Mouse (Mus musculus): ENCODE measurements at regions not wholly inside any gene's neighbourhood (a gene's known extent, or its start where the extent isn't known, plus 50 kb on each side); places are given as distances from the start of the nearest gene placed in this dataset.

DNA sequence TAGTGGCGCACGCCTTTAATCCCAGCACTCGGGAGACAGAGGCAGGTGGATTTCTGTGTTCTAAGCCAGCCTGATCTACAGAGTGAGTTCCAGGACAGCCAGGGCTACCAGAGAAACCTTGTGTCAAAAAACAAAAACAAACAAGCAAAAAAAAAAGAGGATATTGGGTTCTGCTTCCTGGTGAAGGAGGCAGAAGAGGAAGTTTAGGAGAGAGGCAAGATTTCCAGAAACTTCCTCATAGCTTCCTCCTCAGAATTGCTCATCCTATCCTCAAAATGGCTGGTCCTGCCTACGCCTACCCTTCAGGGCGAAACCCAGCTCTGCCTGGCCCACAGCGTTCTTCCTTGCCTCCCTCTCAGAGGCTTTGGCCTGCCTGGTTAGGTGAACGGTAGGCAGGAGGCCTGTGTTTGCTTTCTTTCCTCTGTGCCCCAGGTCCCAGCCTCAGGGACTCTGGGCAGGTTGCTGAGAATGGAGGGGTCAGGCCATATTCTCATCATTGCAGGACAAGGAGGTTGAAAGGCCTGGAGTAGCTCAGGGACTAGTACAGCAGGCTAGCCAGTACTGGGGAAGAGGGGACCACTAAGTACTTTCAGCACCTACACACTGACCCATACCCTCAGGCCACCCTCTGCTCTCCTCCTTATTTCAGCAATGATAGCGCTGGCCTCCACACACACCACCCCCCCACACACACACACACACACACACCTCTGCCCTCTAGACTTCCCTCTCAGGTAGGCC, 79.6 kb downstream of the Zfp36l2 start:
- DNase-seq: no peak

DNA sequence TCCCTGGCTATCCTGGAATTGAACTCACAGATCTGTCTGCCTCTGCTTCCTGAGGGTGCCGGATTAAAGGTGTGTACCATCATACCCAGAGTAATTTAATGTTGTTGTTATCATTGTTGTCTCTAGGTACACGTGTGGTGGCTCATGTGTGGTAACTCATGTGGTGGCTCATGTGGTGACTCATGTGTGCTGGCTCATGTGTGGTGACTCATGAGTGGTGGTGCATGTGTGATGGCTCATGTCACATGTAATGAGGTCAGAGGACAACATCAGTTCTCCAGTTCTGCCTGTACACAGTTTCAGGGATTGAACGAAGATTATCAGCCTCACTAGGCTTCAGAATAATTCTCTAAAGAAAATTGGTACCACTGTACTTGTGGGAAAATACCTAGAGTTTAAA, 80.2 kb downstream of the Zfp36l2 start:
- no peak for DNase-seq

DNA sequence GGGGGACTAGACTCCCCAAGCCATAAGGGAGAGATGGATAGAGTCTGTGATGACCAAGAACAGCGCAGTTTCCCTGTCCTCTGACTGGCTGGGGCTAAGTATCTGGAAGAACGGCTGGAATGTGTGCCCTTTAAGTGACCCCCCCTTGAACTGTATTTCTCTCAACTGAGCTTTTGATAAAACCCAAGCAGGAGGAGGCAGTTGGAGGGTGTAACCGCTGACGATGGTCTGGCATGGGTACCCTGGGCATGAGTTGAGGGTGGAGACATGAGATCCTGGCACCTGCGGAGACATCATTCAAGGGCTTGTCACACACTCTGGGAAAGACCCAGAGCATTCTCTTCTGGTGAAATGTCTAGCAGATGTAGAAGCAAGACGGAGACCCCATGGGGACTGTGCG, 83.5 kb downstream of the Zfp36l2 start:
- DNase-seq: no peak

DNA sequence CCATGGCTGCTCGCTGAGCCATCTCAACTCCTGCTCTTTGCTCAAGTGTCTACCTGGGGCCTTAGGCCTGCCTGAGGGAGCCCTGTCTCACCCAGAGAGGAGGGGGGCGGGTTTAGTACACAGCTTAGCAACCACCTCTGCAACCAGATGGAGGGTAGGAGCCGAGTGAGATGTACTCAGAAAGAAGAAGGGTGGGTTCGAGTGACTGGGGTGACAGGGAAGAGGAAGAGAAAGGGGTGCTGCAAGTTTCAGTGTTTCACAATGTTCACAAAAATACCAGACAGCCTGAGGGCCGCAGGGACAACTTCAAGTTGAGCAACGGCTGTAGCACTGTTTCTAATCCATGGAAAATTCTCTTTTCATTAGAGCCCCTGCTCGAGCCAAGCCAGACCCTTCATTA, 84.4 kb downstream of the Zfp36l2 start:
- no peak for DNase-seq

DNA sequence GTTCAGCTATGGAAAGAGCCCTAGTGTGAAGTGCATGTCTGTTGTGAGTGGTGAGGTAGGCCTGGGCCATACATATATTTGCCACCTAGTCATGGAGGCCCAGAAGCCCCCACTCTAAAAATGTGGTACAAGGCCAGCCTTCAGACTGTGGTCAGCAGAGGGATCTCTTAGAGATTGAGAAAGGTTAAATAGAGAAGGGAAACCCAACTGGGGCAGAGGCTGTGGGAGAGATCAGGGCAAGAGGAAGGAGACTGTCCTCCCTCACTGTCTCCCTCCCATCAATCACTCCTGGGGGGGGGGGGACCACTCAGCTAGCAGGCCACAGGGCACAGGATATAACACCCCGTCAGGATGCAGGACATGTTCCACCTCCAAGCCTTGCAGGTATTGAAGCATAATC, 86.1 kb downstream of the Zfp36l2 start:
- no peak for DNase-seq

DNA sequence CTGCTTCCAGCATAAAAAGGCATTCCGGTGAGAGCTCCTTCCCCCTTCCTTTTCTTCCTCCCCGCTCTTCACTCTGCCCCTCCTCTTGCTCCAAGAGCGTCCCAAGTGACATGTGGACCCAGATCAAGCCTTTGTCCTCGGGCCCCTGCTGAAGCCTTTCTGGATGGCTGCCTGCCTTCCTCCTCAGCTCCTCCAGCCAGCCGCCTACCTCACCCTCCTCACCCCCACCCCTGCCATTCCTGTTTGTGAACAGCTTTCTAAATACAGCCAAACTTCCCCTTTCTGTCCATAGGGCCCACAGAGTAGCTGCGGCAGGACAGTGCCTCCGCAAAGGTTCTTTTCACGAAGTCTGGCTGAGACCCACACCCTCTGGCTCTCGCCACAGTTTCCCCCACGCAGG, 87.2 kb downstream of the Zfp36l2 start:
- DNase-seq: no peak

DNA sequence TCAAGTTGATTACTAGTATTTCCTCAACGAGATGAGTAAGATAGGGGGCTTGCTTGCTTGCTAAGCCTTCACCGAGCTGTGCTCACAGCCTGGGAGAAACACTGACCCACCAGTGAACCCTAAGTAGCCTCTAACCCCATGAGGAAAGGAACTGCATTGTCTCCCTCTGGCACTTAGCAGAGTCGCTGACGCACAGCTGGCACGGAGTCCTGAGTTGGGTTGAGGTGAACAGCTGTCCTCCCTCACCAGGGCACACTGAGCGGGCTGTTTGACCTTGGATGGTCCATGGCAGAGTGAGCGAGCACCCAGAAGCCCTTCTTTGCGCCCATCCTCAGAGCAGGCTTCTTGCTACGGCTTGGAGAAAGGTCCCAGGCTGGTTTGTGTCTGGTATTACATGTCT, 88.0 kb downstream of the Zfp36l2 start:
- no peak for DNase-seq

DNA sequence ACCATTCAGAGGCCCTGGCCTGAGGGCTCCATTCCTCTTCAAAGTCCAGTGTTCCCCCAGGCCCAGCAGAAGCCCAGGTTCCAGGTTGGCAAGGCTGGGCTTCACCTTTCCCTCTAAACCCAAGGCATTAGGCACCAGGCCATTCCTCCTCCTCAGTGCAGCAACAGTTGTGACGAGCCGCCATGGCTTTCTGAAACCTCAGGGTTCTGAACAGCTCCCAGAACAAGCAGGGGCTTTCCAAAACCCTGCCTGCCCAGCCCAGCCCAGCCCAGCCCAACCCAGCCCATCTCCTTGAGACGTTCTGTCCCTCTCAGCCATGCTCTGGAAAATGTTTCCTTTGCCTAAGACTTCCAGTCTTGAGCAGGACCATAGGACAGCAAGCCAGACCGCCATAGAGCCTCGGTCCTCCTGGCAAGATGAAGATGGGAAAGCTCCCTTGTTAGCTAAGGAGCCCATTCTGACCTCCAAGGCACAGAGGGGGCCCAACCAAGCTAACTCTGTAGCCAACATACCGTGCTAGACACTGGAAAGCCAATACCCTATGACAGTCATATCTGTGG, 89.8 kb downstream of the Zfp36l2 start:
- DNase-seq: no peak

DNA sequence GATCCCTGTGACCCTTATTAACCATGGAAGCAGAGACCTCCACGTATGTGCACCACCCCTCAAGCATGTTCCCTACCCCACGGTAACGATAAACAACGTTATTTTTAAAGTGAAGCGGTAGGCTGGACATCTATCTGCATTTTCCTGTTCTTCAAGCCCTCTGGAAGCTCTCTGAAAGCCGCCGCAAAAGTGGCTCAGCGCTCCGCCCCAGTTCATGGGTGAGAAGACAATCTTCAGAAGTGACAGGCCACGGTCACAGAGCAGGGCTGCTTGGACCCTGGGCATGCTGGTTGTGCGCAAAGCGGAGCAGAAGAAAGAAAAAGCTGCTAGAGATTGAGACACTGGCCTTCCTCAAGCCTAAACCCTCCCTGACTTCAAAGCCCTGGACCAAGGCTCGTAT, 90.5 kb downstream of the Zfp36l2 start:
- DNase-seq: no peak

DNA sequence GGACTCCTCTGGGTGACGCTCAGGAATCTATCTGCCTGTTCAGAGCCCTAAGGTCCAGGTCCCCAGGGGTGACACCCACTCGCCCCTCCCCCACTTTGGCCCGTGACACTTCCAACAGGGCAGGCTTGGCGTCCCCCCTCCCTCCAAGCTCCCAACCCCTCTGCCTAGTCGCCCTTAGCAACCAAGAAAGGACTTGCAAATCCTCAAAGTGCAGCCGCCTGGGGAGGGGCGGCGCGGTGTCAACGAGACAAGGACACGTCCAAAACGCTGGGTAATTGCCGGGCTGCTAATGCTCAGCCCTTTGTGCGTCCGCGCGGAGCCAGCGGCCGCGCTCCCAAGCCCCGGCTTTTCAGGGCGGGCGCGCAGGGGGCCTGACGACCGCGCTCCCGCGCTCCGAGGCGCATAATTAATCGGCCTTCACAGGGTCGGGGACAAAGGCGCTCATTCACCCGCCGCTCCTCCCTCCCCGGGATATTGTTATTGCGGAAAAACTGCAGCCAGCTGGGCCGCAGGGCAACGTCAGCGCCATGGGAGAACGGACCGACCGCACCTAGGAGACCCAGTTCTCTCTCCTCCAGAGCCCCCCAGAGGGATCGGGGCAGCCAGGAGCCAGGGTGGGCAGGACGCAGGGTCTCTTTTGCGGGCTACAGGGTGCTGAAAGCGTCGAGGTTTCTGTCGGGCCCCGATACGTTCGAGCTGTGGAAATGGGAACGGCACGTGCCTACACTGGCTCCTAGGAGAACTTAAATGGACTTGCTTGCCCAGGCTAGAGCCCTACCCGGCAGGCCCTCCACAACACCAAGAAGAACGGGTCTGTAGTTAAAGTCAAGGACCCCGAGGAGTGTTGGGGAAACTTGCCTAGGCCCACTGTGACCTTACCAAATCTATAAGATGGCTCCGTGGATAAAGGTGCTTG, 91.1 kb downstream of the Zfp36l2 start:
- DNase-seq: no peak

DNA sequence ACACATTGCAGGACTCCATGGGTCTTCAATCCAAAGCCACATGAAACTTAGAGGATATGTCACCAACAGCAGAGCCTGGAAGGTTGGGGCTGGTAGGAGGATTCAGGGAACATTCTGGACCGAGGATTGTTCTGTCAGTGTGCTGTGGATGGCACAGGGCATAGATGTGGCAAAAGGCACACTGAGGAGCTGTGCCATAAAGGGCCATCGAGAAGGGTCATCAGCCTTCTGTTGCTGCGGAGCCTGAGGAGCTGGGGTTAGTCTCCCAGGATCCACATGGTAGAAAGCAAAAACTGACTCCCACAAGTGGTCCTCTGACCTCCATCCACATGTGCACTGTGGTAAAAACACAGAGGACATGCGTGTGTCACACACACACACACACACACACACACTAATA, 91.9 kb downstream of the Zfp36l2 start:
- no peak for DNase-seq

DNA sequence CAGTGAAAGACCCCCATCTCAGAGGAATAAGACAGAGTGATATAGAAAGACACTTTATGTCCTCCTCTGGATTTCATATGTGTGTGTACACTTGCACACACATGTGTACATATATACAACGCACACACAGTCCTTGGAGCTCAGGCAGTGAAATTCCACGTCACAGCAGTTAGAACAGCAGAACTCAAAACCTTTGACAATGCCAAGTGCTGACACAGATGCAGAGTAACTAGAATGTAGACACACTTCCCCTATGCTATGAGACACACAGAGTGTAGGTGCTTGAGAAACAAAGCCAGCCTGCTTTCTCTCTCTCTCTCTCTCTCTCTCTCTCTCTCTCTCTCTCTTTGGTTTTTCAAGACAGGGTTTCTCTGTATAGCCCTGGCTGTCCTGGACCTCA, 92.7 kb downstream of the Zfp36l2 start:
- no peak for DNase-seq

DNA sequence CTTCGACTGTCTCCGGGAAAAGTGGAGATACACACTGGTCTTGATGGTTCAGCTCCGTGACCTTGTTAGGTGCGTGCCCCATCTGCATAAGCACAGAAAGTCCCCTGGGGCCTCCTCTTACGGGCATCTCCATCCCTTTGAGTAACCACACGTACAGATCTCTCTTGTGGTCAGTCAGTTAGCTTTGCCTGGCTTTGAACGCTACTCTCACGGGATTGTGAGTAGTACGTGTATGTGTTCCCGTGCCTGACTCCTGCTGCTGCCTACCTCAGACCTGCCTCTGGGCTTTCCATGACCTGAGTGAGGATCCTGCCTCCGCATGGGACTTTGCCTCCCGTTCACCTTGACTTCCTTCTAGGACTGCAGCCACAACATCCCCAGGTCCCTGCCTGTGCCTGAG, 101.4 kb downstream of the Zfp36l2 start:
- no peak for DNase-seq

DNA sequence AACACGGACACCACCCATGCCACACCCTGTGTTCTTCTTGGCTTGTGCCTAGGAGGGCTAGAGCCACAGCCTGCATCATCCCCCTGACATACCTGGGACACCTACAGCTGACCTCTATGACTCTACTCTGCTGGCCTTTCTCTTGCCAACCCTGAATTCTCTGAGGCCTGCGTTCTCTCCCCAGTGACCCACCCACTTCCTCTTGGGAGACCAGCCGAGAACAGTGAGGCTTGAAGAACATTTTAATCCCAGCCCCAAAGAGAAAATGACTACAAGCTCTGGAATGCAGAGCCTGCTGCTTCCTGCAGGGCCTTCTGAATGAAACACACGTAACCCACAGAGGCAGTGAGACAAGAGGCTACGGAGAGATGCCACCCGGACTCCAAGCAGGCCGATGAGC, 102.0 kb downstream of the Zfp36l2 start:
- no peak for DNase-seq

DNA sequence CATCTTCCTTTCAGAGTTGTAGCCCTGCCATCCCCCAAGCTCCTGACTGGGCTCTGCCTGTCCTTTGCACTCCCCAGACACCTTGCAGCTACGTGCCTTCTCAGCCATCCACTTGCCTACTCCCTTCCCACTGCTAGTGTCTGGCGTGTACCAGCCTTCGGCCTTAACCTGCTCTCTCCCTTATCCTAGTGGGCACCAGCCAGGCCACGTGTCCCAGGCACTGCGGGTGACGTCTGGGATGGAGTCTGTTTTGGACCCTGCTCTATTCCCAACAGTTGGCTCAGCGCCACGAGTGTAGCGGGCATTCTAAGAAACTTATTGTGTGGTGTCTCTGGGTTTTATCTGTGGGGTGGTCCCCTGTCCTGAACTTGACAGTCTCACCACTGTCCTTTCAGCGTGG, 102.5 kb downstream of the Zfp36l2 start:
- no peak for DNase-seq

DNA sequence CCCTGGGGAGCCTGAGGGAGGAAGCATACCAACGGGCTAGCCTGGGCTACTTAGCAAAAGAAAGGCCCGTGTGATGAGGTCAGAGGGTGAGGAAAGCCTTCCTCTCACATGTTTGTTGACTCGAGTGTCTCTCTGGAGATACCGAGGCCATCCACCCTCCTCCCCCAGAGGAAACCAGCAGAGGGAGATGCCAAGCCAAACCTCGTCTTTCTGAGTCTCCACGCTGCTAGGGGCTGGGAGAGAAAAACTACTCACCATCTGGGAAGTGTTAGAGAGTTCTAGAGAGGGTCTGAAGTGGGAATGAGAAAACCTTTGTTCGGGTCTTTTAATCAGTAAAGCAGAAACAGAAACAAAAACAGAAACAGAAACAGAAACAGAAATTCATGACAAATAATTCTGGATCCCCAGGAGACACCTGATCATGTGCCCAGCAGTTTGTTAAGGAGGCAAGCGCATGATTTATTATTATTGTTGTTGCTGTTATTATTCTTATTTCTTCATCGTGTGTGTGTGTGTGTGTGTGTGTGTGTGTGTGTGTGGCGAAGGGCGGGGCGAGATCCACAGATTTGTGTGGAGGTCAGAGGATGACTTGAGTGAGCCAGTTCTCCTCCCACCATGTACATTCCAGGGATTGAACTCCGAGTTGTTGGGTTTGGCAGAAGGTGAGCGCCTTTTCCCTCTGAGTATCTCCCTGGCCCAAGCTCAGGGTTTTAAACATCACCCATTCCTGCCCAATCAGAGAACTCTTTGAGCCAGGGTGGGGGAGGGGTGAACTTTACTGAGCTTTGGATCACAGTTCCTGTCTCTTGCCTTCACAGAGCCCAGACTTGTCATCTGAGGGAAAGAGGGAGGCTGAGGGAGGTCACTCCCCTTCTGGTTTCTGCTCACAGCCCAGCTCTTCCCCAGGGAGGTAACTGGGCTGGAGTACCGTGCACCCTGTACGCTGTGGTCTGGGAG, 104.2 kb downstream of the Zfp36l2 start:
- DNase-seq: peak; percentile 15 to 19

DNA sequence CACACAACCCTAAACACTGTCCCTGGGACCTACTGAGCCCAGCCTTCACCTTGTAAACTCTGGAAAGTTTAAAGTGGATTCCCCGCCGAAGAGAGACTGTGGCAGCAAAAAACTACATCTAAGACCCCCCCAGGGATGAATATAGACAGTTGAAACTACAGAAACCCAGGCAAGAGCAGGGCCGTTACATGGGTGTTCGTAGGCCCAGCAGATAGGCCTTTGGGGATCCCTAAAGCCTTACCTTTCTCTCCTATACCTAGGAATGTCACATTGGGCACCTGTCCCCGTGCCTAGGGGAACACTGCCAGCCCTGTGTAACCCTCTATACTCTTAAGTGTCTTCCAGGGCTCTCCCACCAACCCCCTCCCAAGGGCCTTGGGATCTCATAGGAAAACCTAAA, 105.2 kb downstream of the Zfp36l2 start:
- DNase-seq: no peak

DNA sequence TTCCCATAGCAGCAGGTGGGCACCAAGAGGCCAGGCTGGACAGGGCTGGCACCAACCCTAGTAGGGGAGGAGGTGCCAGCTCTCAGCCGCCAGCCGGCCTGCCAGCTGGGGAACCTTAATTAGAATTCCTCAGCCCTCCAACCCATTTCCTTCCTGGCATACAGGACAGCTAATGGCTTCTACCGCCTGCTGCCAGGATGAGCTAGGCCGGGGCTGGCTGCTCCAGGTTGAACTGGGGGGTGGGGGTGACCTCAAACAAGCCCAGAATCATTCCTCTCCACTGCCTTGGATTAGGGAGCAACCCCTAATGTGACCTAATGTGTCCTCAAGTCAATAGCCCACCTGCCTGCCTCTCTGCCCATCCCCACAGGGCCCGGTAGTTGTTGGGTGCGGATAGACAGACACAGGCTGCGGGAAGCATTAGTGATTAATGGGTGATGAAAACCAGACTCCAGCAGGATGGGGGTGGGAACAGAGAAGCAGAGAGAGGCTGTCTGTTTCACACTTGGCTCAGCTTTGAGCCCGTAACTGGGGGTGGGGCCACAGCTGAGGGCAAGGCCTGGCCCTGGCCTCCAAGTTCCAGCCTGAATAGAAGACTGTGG, 105.9 kb downstream of the Zfp36l2 start:
- DNase-seq: no peak

DNA sequence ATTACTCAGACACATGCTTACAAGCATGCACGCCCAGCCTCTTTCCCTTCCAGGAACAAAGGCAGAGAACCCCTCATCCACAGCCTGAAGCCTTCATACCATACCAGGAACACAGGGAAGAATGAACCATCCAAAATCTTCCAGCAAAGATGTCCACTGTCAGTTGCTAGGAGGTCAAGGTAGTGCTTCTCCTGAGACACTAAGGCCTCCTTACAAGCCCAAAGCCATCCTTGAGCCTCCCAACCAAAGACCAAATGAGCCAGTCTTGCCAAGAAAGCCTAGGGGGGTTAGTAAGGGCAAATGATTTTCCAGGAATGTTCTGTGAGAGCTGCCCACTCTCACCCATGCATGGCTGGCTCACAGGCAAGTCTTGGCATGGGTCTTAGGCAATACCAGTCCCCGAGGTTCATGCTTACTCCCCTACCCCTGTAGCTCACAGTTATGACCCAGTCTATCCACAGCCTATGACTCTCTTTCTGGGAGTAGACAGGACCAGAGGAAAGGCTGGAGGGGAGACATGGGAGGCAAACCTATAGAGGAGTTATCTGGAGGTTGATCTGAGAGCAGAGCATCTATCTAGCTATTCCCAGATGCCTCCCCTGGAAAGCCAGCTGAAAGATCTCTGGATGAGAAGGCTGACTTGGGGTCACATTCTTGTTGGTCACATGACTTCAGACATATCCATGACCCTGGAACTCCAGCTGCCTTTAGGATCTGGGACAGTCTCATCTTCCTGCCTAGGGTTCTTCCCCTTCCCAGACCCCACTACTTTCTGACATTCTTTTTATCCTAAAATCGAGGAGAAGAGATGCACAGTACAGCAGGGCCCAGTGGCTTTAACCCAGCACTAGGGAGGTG, 112.4 kb downstream of the Zfp36l2 start:
- no peak for DNase-seq

DNA sequence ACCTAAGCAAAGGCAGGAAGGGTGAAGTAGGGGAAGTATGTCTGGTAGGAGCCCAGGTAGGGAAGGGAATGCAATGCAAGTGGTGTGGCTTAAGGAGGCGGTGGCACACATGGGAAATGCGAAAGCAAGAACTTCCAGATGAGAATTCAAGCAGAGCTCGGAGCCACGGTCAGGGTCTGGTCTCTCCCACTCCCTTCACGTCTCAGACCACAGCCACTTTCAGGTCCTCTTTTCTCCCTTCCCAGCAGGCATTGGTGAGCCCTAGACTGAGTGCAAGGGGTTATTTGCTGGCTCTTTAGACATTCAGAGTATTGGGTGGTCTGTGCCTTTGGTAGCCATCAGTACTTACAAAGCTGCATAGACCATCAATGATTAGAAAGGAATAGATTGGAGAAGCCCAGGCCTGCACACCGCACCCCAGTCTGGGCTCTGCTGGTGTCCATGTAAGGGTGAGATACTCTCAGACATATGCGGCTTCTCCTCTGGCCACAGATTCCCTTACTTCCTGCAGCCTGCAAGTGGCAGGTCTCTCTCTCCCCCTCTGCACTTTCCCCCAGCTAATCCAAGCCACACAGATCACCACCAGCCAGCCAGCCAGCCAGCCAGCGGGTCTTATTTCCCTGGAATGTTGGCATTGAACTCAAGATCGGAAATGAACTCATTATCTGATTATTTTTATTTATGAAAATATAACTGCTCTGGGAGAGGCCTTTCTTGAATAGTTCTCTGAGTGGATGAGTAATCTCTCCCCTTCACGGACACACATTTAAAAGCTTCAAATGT, 113.6 kb downstream of the Zfp36l2 start:
- no peak for DNase-seq

Data from thymus, adult 18-20 months (tissue).